Mouse (Mus musculus): ENCODE data around the gene Sp4. TPM values are rescaled to one million over a fixed set of nuclear protein-coding genes. Genes with fewer than 3 reads are reported as not detected.

Sp4 gene
- polyA plus RNA-seq, 1 experiment from 2014 or later, result 24.9 TPM

Other genes starting within 250 kb of the Sp4 start
- 0.22 and 0.46 TPM in 2 replicates for gene Dnah11, start 102.4 kb downstream of the Sp4 start, polyA plus RNA-seq (2015; fragmentation: Nextera tagmentation; extraction: Ambion mirVana)

All from forebrain, embryonic 15.5 days (tissue).